Mouse (Mus musculus) MEL (cell line): ENCODE measurements around the gene Coro1b. TPM values are rescaled to one million over a fixed set of nuclear protein-coding genes. Genes with fewer than 3 reads are reported as not detected.

Experiments
- DNase-seq: peaks from one replicate; pipeline ENCODE4 v3.0.0; 2011; ENCODE audit warnings: low read depth, low spot score
- H3K27ac ChIP-seq: 2 replicates; pipeline ENCODE4 v1.5.1; 2012; ENCODE audit warnings: low read depth, mild to moderate bottlenecking, control low read depth, low read length, moderate library complexity; ENCODE audit not compliant: control insufficient read depth
- H3K27me3 ChIP-seq, 2 experiments: fragments of 150-350 bp in 1 of 2; sonication (generic) in 1 of 2; 2 replicates each; pipeline ENCODE4 v1.6.1; 2012; ENCODE audit warnings: low read length in 2 of 2, mild to moderate bottlenecking in 2 of 2, improper control_type of control experiment in 1 of 2, moderate library complexity in 1 of 2; ENCODE audit not compliant: insufficient read depth in 2 of 2, control insufficient read depth in 1 of 2
- H3K36me3 ChIP-seq, 2 experiments: 2 replicates each; pipeline ENCODE4 v1.6.1; 2012 to 2014; ENCODE audit warnings: low read length in 2 of 2, improper control_type of control experiment in 1 of 2, inconsistent platforms in 1 of 2, mild to moderate bottlenecking in 1 of 2; ENCODE audit not compliant: insufficient read depth in 2 of 2, control insufficient read depth in 1 of 2
- H3K4me1 ChIP-seq, 2 experiments: fragments of 150-350 bp in 1 of 2; sonication (generic) in 1 of 2; 2 replicates each; pipeline ENCODE4 v1.6.1; 2012; ENCODE audit warnings: low read length in 2 of 2, improper control_type of control experiment in 1 of 2, mild to moderate bottlenecking in 1 of 2; ENCODE audit not compliant: insufficient read depth in 2 of 2, control insufficient read depth in 1 of 2
- H3K4me3 ChIP-seq, 2 experiments: fragments of 150-350 bp in 1 of 2; sonication (generic) in 1 of 2; 2 replicates each; pipeline ENCODE4 v1.5.1; 2012; ENCODE audit warnings: low read depth in 2 of 2, low read length in 2 of 2, mild to moderate bottlenecking in 2 of 2, moderate library complexity in 2 of 2, control low read depth in 1 of 2, improper control_type of control experiment in 1 of 2; ENCODE audit not compliant: control insufficient read depth in 1 of 2, insufficient read depth in 1 of 2
- H3K79me2 ChIP-seq: 2 replicates; pipeline ENCODE4 v1.6.1; 2012; ENCODE audit warnings: mild to moderate bottlenecking, low read length, moderate library complexity; ENCODE audit not compliant: control insufficient read depth, poor library complexity, insufficient read depth
- H3K9ac ChIP-seq: 2 replicates; pipeline ENCODE4 v1.6.1; 2012; ENCODE audit warnings: low read depth, mild to moderate bottlenecking, control low read depth, low read length, moderate library complexity; ENCODE audit not compliant: control insufficient read depth, poor library complexity, severe bottlenecking
- H3K9me3 ChIP-seq: fragments of 150-350 bp; sonication (generic); replicated peaks from 2 replicates; pipeline ENCODE4 v1.6.1; 2012; ENCODE audit warnings: mild to moderate bottlenecking, low read length, improper control_type of control experiment, moderate library complexity; ENCODE audit not compliant: insufficient read depth
- CHD1 ChIP-seq: IDR thresholded peaks from 2 replicates; pipeline ENCODE4 v1.6.1; 2012; ENCODE audit warnings: low read depth, mild to moderate bottlenecking, inconsistent platforms, low read length, improper control_type of control experiment
- CHD2 ChIP-seq: IDR thresholded peaks from 2 replicates; pipeline ENCODE4 v1.6.1; 2011; ENCODE audit warnings: low read length, improper control_type of control experiment
- CTCF ChIP-seq, 3 experiments: IDR thresholded peaks in 2 of 3; conservative IDR thresholded peaks in 1 of 3; 2 replicates each; pipeline ENCODE4 v1.5.1; 2011 to 2012; ENCODE audit warnings: low read length in 3 of 3, low read depth in 2 of 3, mild to moderate bottlenecking in 2 of 3, improper control_type of control experiment in 1 of 3, inconsistent platforms in 1 of 3, mixed read lengths in 1 of 3, moderate library complexity in 1 of 3; ENCODE audit not compliant: control insufficient read depth in 1 of 3, insufficient read depth in 1 of 3, poor library complexity in 1 of 3, severe bottlenecking in 1 of 3
- E2F4 ChIP-seq: IDR thresholded peaks from 2 replicates; pipeline ENCODE4 v1.6.1; 2011; ENCODE audit warnings: low read depth, low read length, improper control_type of control experiment, borderline replicate concordance
- ELF1 ChIP-seq: IDR thresholded peaks from 2 replicates; pipeline ENCODE4 v1.6.1; 2014; ENCODE audit warnings: low read depth, mild to moderate bottlenecking, inconsistent platforms, low read length, improper control_type of control experiment, moderate library complexity
- EP300 ChIP-seq, 2 experiments: IDR thresholded peaks; 2 replicates each; pipeline ENCODE4 v1.6.1; 2011; ENCODE audit warnings: improper control_type of control experiment in 2 of 2, low read length in 2 of 2, low read depth in 1 of 2, mild to moderate bottlenecking in 1 of 2
- ETS1 ChIP-seq: IDR thresholded peaks from 2 replicates; pipeline ENCODE4 v1.6.1; 2012; ENCODE audit warnings: low read depth, mild to moderate bottlenecking, inconsistent platforms, low read length, improper control_type of control experiment, moderate library complexity
- GATA1 ChIP-seq: IDR thresholded peaks from 2 replicates; pipeline ENCODE4 v1.6.1; 2011; ENCODE audit warnings: low read depth, low read length, improper control_type of control experiment
- HCFC1 ChIP-seq: IDR thresholded peaks from 2 replicates; pipeline ENCODE4 v1.6.1; 2012; ENCODE audit warnings: low read depth, mild to moderate bottlenecking, inconsistent platforms, low read length, improper control_type of control experiment, moderate library complexity
- JUND ChIP-seq: IDR thresholded peaks from 2 replicates; pipeline ENCODE4 v1.6.1; 2011; ENCODE audit warnings: low read depth, mild to moderate bottlenecking, improper control_type of control experiment, low read length
- KAT2A ChIP-seq: conservative IDR thresholded peaks from 2 replicates; pipeline ENCODE4 v1.6.1; 2012; ENCODE audit warnings: low read depth, low read length, improper control_type of control experiment, inconsistent platforms
- MAFK ChIP-seq: IDR thresholded peaks from 2 replicates; pipeline ENCODE4 v1.6.1; 2011; ENCODE audit warnings: low read depth, mild to moderate bottlenecking, low read length, improper control_type of control experiment, borderline replicate concordance
- MAX ChIP-seq: IDR thresholded peaks from 2 replicates; pipeline ENCODE4 v1.6.1; 2011; ENCODE audit warnings: low read length, improper control_type of control experiment
- MAZ ChIP-seq: IDR thresholded peaks from 2 replicates; pipeline ENCODE4 v1.6.1; 2012; ENCODE audit warnings: low read depth, mild to moderate bottlenecking, inconsistent platforms, low read length, improper control_type of control experiment
- MEF2A ChIP-seq: IDR thresholded peaks from 2 replicates; pipeline ENCODE4 v1.6.1; 2014; ENCODE audit warnings: low read depth, mild to moderate bottlenecking, inconsistent platforms, low read length, improper control_type of control experiment; ENCODE audit not compliant: poor library complexity, insufficient replicate concordance, severe bottlenecking; ENCODE audit errors: extremely low read depth
- MXI1 ChIP-seq: IDR thresholded peaks from 2 replicates; pipeline ENCODE4 v1.6.1; 2011; ENCODE audit warnings: mild to moderate bottlenecking, low read depth, low read length, improper control_type of control experiment
- MYB ChIP-seq: IDR thresholded peaks from 2 replicates; pipeline ENCODE4 v1.6.1; 2011; ENCODE audit warnings: mild to moderate bottlenecking, low read depth, low read length, improper control_type of control experiment
- MYC ChIP-seq: IDR thresholded peaks from 2 replicates; pipeline ENCODE4 v1.6.1; 2011; ENCODE audit warnings: low read depth, mild to moderate bottlenecking, low read length, improper control_type of control experiment, moderate library complexity
- NELFE ChIP-seq: IDR thresholded peaks from 2 replicates; pipeline ENCODE4 v1.6.1; 2011; ENCODE audit warnings: low read depth, low read length, improper control_type of control experiment
- NRF1 ChIP-seq: IDR thresholded peaks from 2 replicates; pipeline ENCODE4 v1.6.1; 2014; ENCODE audit warnings: low read depth, mild to moderate bottlenecking, inconsistent platforms, low read length, improper control_type of control experiment, moderate library complexity; ENCODE audit not compliant: poor library complexity, insufficient read depth, severe bottlenecking
- POLR2A ChIP-seq, 2 experiments: IDR thresholded peaks; 2 replicates each; pipeline ENCODE4 v1.6.1; 2011 to 2012; ENCODE audit warnings: low read length in 2 of 2, mild to moderate bottlenecking in 2 of 2, control low read depth in 1 of 2, improper control_type of control experiment in 1 of 2, low read depth in 1 of 2, moderate library complexity in 1 of 2; ENCODE audit not compliant: control insufficient read depth in 1 of 2, insufficient read depth in 1 of 2, poor library complexity in 1 of 2
- POLR2AphosphoS2 ChIP-seq: IDR thresholded peaks from 2 replicates; pipeline ENCODE4 v1.6.1; 2011; ENCODE audit warnings: low read length, improper control_type of control experiment
- POLR2AphosphoS5 ChIP-seq: IDR thresholded peaks from 2 replicates; pipeline ENCODE4 v1.6.1; 2012; ENCODE audit warnings: low read depth, borderline replicate concordance, mild to moderate bottlenecking, inconsistent platforms, low read length, moderate library complexity, mixed read lengths
- RAD21 ChIP-seq: IDR thresholded peaks from 2 replicates; pipeline ENCODE4 v1.6.1; 2011; ENCODE audit warnings: mild to moderate bottlenecking, low read depth, low read length, improper control_type of control experiment
- RCOR1 ChIP-seq: IDR thresholded peaks from 2 replicates; pipeline ENCODE4 v1.6.1; 2012; ENCODE audit warnings: low read depth, mild to moderate bottlenecking, inconsistent platforms, low read length, improper control_type of control experiment
- SIN3A ChIP-seq: IDR thresholded peaks from 2 replicates; pipeline ENCODE4 v1.6.1; 2012; ENCODE audit warnings: low read length, improper control_type of control experiment, inconsistent platforms
- SMC3 ChIP-seq: IDR thresholded peaks from 2 replicates; pipeline ENCODE4 v1.6.1; 2011; ENCODE audit warnings: low read depth, low read length, improper control_type of control experiment
- TAL1 ChIP-seq: IDR thresholded peaks from 2 replicates; pipeline ENCODE4 v1.6.1; 2012; ENCODE audit warnings: mild to moderate bottlenecking, inconsistent platforms, low read length, moderate library complexity, mixed read lengths
- TBP ChIP-seq: IDR thresholded peaks from 2 replicates; pipeline ENCODE4 v1.8.0; 2011; ENCODE audit warnings: low read depth, low read length, improper control_type of control experiment
- TCF12 ChIP-seq: IDR thresholded peaks from 2 replicates; pipeline ENCODE4 v1.6.1; 2014; ENCODE audit warnings: low read depth, mild to moderate bottlenecking, inconsistent platforms, low read length, improper control_type of control experiment, moderate library complexity
- UBTF ChIP-seq: IDR thresholded peaks from 2 replicates; pipeline ENCODE4 v1.6.1; 2012; ENCODE audit warnings: low read depth, mild to moderate bottlenecking, inconsistent platforms, low read length, improper control_type of control experiment, moderate library complexity, borderline replicate concordance; ENCODE audit not compliant: insufficient read depth
- USF1 ChIP-seq: IDR thresholded peaks from 2 replicates; pipeline ENCODE4 v1.6.1; 2014; ENCODE audit warnings: low read depth, mild to moderate bottlenecking, inconsistent platforms, low read length, improper control_type of control experiment, moderate library complexity
- USF2 ChIP-seq, 2 experiments: IDR thresholded peaks; 2 replicates each; pipeline ENCODE4 v1.6.1; 2011 to 2012; ENCODE audit warnings: improper control_type of control experiment in 2 of 2, low read length in 2 of 2, borderline replicate concordance in 1 of 2, inconsistent platforms in 1 of 2, low read depth in 1 of 2, mild to moderate bottlenecking in 1 of 2; ENCODE audit not compliant: insufficient read depth in 1 of 2
- ZC3H11A ChIP-seq: IDR thresholded peaks from 2 replicates; pipeline ENCODE4 v1.6.1; 2012; ENCODE audit warnings: low read depth, mild to moderate bottlenecking, inconsistent platforms, low read length, improper control_type of control experiment
- ZKSCAN1 ChIP-seq: IDR thresholded peaks from 2 replicates; pipeline ENCODE4 v1.6.1; 2012; ENCODE audit warnings: low read depth, mild to moderate bottlenecking, inconsistent platforms, low read length, improper control_type of control experiment, moderate library complexity
- ZMIZ1 ChIP-seq: IDR thresholded peaks from 2 replicates; pipeline ENCODE4 v1.6.1; 2012; ENCODE audit warnings: low read depth, mild to moderate bottlenecking, inconsistent platforms, low read length, improper control_type of control experiment, moderate library complexity
- ZNF384 ChIP-seq: IDR thresholded peaks from 2 replicates; pipeline ENCODE4 v1.6.1; 2012; ENCODE audit warnings: low read depth, mild to moderate bottlenecking, inconsistent platforms, low read length, improper control_type of control experiment
- polyA plus RNA-seq, 2 experiments: library from polyadenylated mRNA; stranded (reverse) in 1 of 2; unstranded in 1 of 2; fragments of >175 nt in 1 of 2; fragments of >200 nt in 1 of 2; gene quantifications; 2 replicates each; pipeline versions ENCODE4 v1.2.1 to v1.2.4; 2012; ENCODE audit warnings: low replicate concordance in 2 of 2, low read depth in 1 of 2; ENCODE audit not compliant: insufficient read length in 2 of 2, insufficient read depth in 1 of 2, missing spikeins in 1 of 2
- total RNA-seq: library from RNA; depleted of rRNA; stranded (reverse); fragments of 300-350 nt; gene quantifications from 2 replicates; pipeline ENCODE4 v1.2.3, GENCODE M21; 2012

The Coro1b gene
- total and polyA plus RNA-seq, 3 experiments: 55.5 to 111 TPM; not detected in 1

GRCm38 (mm10) chr19:4169378-4169784 is 21.0 kb downstream of the Coro1b start:
- peak overlapping the region; percentile 39 for H3K27ac ChIP-seq
- DNase-seq: peak; percentile 98
- TF ChIP-seq ZC3H11A: peak; percentile 45; the same call in 1 of the 2 replicates
- TF ChIP-seq SIN3A: peak; percentile 83
- TF ChIP-seq MYC: peak; percentile 72; the same call in 1 of the 2 replicates
- TF ChIP-seq TCF12: peak; percentile 36; the same call in 1 of the 2 replicates
- TF ChIP-seq EP300 (IDR thresholded peaks at IDR 0.05; ENCODE audit: low read depth in 1 of 2, low read length in 2 of 2): no peak
- peak; percentile 56; the same call in 1 of the 2 replicates for TF ChIP-seq MAZ
- TF ChIP-seq KAT2A: no peak
- no peak for TF ChIP-seq POLR2AphosphoS5
- TF ChIP-seq RAD21: peak; percentile 45
- peak; percentile 44; the same call in 1 of the 2 replicates for TF ChIP-seq ELF1
- peak; percentile 89 for TF ChIP-seq MXI1
- TF ChIP-seq MAFK: no peak
- no peak for TF ChIP-seq ZNF384
- no peak for TF ChIP-seq CHD2
- peak; percentile 48; the same call in 1 of the 2 replicates for TF ChIP-seq NRF1
- TF ChIP-seq UBTF: no peak
- TF ChIP-seq TAL1: no peak
- TF ChIP-seq CTCF (IDR thresholded peaks at IDR 0.05 in 2 of 3, conservative IDR thresholded peaks at IDR 0.05 in 1 of 3; ENCODE audit: control insufficient read depth in 1 of 3, insufficient read depth in 1 of 3, low read depth in 2 of 3, low read length in 3 of 3, poor library complexity in 1 of 3, severe bottlenecking in 1 of 3): peak; percentile 38 to 95 (median 88); a peak in 5 of 6 replicates
- no peak for TF ChIP-seq E2F4
- TF ChIP-seq HCFC1: peak; percentile 72
- no peak for TF ChIP-seq RCOR1
- TF ChIP-seq NELFE: peak; percentile 83
- no peak for TF ChIP-seq MYB
- TF ChIP-seq USF2 (IDR thresholded peaks at IDR 0.05; ENCODE audit: borderline replicate concordance in 1 of 2, insufficient read depth in 1 of 2, low read depth in 1 of 2, low read length in 2 of 2): no peak
- peak; percentile 81 for TF ChIP-seq SMC3
- no peak for TF ChIP-seq GATA1
- TF ChIP-seq CHD1: no peak
- peak; percentile 48; the same call in 1 of the 2 replicates for TF ChIP-seq TBP
- TF ChIP-seq POLR2AphosphoS2: peak; percentile 61; the same call in 1 of the 2 replicates
- peak; percentile 81 for TF ChIP-seq MAX
- TF ChIP-seq ZMIZ1: peak; percentile 89
- peak; percentile 70 to 88 for TF ChIP-seq POLR2A (IDR thresholded peaks at IDR 0.05; ENCODE audit: control insufficient read depth in 1 of 2, insufficient read depth in 1 of 2, low read depth in 1 of 2, low read length in 2 of 2, poor library complexity in 1 of 2)
- TF ChIP-seq ZKSCAN1: no peak
- TF ChIP-seq JUND: no peak
- no peak for TF ChIP-seq MEF2A
- no peak for TF ChIP-seq USF1
- peak; percentile 62; the same call in 1 of the 2 replicates for TF ChIP-seq ETS1

More at GRCm38 (mm10) chr19:4169378-4169784, 21.0 kb downstream of the Coro1b start:
- Histone ChIP-seq H3K27me3 (no peaks in the 10 kb centered on the region), H3K36me3 (peaks cover 0 to 4% of the 10 kb centered on the region in 2 experiments; a peak in 2 of 4 replicates), H3K9me3 (no peaks in the 10 kb centered on the region), H3K9ac (peak overlapping the region; percentile 89), H3K4me1 (peaks cover 0 to 8% of the 10 kb centered on the region in 2 experiments; a peak in 3 of 4 replicates), H3K79me2 (no peaks in the 10 kb centered on the region; the same call in 1 of the 2 replicates), H3K4me3 (peak overlapping the region; percentile 71 to 85)
